Mouse (Mus musculus) heart, embryonic 13.5 days (tissue): ENCODE results near the gene Park7. TPM values are rescaled to one million over a fixed set of nuclear protein-coding genes. Genes with fewer than 3 reads are reported as not detected.

Source experiments
- ATAC-seq: fragments of 200-750 bp; cut with Nextera tagmentation; 2 replicates; pipeline ENCODE4 v1.8.0; 2017; ENCODE audit warnings: moderate TSS enrichment; ENCODE audit not compliant: insufficient number of reproducible peaks, low FRiP score, low TSS enrichment; ENCODE audit errors: extremely low read depth
- H3K27ac ChIP-seq: fragments of 300-500 bp; sonication (generic); replicated peaks from 2 replicates; pipeline ENCODE4 v1.5.1; 2015; ENCODE audit warnings: moderate library complexity, mild to moderate bottlenecking, inconsistent platforms
- H3K27me3 ChIP-seq: fragments of 300-500 bp; sonication (generic); replicated peaks from 2 replicates; pipeline ENCODE4 v1.6.1; 2015; ENCODE audit warnings: mild to moderate bottlenecking, inconsistent platforms
- H3K36me3 ChIP-seq: fragments of 300-500 bp; sonication (generic); 2 replicates; pipeline ENCODE4 v1.6.1; 2015; ENCODE audit warnings: mild to moderate bottlenecking, inconsistent platforms
- H3K4me1 ChIP-seq: fragments of 300-500 bp; sonication (generic); 2 replicates; pipeline ENCODE4 v1.6.1; 2015; ENCODE audit warnings: inconsistent platforms
- H3K4me2 ChIP-seq: fragments of 300-500 bp; sonication (generic); 2 replicates; pipeline ENCODE4 v1.6.1; 2015; ENCODE audit warnings: inconsistent platforms, mild to moderate bottlenecking, moderate library complexity
- H3K4me3 ChIP-seq: fragments of 300-500 bp; sonication (generic); 2 replicates; pipeline ENCODE4 v1.5.1; 2015; ENCODE audit warnings: moderate library complexity, mild to moderate bottlenecking, inconsistent platforms
- H3K9ac ChIP-seq: fragments of 300-500 bp; sonication (generic); 2 replicates; pipeline ENCODE4 v1.6.1; 2015; ENCODE audit warnings: inconsistent platforms, mild to moderate bottlenecking, moderate library complexity
- H3K9me3 ChIP-seq: fragments of 300-500 bp; sonication (generic); 2 replicates; pipeline ENCODE4 v1.6.1; 2016; ENCODE audit warnings: inconsistent platforms
- WGBS: fragments of 180-500 bp; shearing (Covaris S2); methylation state at CpG from one replicate; pipeline ENCODE4 v1.1.7; 2015; ENCODE audit warnings: mixed read lengths; 5-methylcytosine and 5-hydroxymethylcytosine counted together
- polyA plus RNA-seq: library from polyadenylated mRNA; unstranded; fragments of >200 nt; fragmentation: Nextera tagmentation; extraction: Ambion mirVana; gene quantifications from 2 replicates; pipeline ENCODE4 v1.2.1, GENCODE M21; 2015

Park7 gene
- polyA plus RNA-seq: 298 and 333 TPM in 2 replicates

DNA sequence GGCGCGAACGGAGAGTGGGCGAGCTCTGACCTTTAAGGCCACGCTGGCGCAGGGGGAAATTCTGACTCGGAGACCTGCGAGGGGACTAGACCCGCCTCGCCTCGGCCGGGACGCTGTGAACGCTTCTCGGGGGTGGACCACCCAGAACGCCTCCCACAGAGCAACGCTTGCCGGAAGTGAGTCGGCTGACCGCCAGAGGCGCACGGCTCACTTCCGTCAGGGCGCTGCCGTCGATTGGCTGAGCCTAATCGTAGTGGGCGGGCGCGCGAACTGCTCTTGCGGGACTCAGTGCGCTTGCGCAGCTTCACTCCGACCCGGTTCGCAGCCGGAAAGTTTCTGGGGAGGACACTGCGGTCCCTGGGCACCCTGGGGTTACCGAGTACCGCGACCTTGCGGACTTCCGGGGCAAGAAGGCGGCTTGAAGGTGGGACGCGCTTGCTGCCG lies at the start of gene Park7, which contains the start of gene Tnfrsf9:
Park7 (minus strand) TSS at position 148 of the 444 bp plus-strand sequence.
Tnfrsf9 (plus strand) TSS at position 273 of the 444 bp plus-strand sequence.
- Histone ChIP-seq H3K27ac (peak within 1 kb of the TSS; percentile 88), H3K9me3 (no peaks in the 10 kb centered on the region), H3K27me3 (no peaks in the 10 kb centered on the region), H3K4me1 (peaks cover 25% of the 10 kb centered on the region), H3K36me3 (no peaks in the 10 kb centered on the region), H3K4me2 (peak within 1 kb of the TSS; percentile 82), H3K4me3 (peak within 1 kb of the TSS; percentile 78), H3K9ac (peak within 1 kb of the TSS; percentile 89)
- under 1% methylated on average over 48 of the region's 48 CpGs for whole genome bisulfite sequencing
- peak; percentile 74 for ATAC-seq

DNA sequence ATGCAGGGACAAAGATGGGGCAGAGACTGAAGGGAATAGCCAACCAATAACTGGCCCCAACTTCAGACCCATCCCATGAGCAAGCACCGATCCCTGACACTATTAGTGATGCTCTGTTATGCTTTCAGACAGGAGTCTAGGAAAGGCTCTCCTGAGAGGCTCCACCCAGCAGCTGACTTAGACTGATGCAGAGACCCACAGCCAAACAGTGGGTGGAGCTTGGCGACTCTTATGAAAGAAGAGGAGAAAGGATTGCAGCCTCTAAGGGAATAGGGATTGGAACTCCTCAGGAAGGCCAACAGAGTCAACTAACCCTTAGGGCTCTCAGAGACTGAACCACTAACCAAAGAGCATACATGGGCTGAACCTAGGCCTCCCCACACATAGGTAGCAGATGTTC lies 49.5 kb upstream of the Park7 start:
- Histone ChIP-seq H3K27me3 (no peaks in the 10 kb centered on the region), H3K4me1 (peaks cover 11% of the 10 kb centered on the region), H3K27ac (no peak overlapping the region), H3K9me3 (no peaks in the 10 kb centered on the region), H3K9ac (no peak overlapping the region), H3K36me3 (no peaks in the 10 kb centered on the region), H3K4me3 (no peak overlapping the region), H3K4me2 (no peak overlapping the region)
- 59% methylated on average over 2 of the region's 2 CpGs for WGBS
- ATAC-seq: no peak

DNA sequence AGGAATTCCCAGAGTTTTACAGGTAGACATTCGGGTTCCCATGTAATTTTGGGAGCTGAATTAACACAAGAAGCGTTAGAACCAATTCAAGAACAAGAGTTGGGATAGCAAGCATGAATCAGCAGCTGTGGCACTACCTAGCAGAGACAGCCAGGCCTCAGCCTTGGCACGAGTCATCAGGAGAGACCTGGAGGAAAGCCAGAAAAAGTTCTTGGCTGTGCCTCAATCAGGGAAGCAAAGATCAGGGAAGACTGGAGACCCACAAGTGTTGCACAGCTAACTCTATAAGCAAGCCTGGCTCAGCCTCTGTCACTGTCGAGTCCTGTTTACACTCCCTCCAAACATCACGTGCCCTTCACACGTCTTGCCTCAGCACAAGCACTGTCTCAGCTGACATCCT lies 48.0 kb upstream of the Park7 start:
- Histone ChIP-seq H3K27ac (no peak overlapping the region), H3K4me1 (peaks cover 14% of the 10 kb centered on the region), H3K4me2 (no peak overlapping the region), H3K27me3 (no peaks in the 10 kb centered on the region), H3K9me3 (no peaks in the 10 kb centered on the region), H3K4me3 (no peak overlapping the region), H3K36me3 (no peaks in the 10 kb centered on the region), H3K9ac (no peak overlapping the region)
- 46% methylated on average over 6 of the region's 6 CpGs for WGBS
- no peak for ATAC-seq

DNA sequence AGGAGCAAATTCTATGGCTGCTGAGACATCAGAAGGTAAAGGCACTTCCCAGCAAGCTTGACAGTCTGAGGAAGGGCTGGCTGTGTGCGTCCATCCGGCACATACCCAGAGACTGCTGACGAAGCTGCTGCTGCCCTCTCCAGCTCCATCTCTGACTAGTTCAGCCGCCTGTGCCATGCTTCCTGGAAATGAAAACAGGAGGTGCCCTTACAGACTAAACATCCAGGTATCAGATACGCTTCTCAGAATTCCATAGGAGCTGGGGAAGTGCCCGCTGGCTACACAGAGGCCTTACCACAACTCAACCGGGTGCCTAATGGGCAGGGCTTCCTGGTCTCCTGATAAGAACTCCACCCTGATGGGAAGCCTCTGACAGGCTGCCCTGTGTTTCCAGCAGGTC lies 44.3 kb upstream of the Park7 start:
- no peak overlapping the region for H3K4me2 ChIP-seq
- WGBS: 58% methylated on average over 7 of the region's 7 CpGs
- no peak overlapping the region for H3K27ac ChIP-seq

DNA sequence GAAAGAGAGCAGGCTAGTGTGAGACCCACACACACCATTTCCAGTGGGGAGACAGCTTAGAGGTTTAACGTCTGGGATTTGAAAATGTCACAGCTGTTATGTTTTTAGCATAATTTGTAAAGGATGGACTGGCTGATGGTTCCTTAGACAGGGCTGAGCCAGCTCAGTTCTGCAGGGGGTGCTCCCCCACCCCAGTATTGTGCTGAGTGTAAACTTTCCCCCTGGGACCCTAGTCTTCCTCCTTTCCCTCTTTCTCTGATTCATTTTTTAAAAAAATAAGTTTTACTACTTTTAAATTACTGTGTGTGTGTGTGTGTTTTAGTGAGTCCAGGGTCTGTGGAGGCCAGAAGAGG lies 42.8 kb upstream of the Park7 start:
- no peaks in the 10 kb centered on the region; the same call in 1 of the 2 replicates for H3K27me3 ChIP-seq
- no peaks in the 10 kb centered on the region for H3K36me3 ChIP-seq
- 52% methylated on average over 1 of the region's 1 CpGs for WGBS
- H3K27ac ChIP-seq: no peak overlapping the region
- H3K9ac ChIP-seq: no peak overlapping the region
- H3K9me3 ChIP-seq: no peaks in the 10 kb centered on the region
- no peak for ATAC-seq
- no peak overlapping the region for H3K4me3 ChIP-seq
- H3K4me1 ChIP-seq: peaks cover 8% of the 10 kb centered on the region; the same call in 1 of the 2 replicates
- H3K4me2 ChIP-seq: no peak overlapping the region

More for the DNA sequence above, 44.3 kb upstream of the Park7 start:
- ATAC-seq: no peak
- Histone ChIP-seq H3K4me3 (no peak overlapping the region), H3K27me3 (no peaks in the 10 kb centered on the region), H3K36me3 (no peaks in the 10 kb centered on the region), H3K9me3 (no peaks in the 10 kb centered on the region), H3K9ac (no peak overlapping the region), H3K4me1 (peaks cover 8% of the 10 kb centered on the region; the same call in 1 of the 2 replicates)

DNA sequence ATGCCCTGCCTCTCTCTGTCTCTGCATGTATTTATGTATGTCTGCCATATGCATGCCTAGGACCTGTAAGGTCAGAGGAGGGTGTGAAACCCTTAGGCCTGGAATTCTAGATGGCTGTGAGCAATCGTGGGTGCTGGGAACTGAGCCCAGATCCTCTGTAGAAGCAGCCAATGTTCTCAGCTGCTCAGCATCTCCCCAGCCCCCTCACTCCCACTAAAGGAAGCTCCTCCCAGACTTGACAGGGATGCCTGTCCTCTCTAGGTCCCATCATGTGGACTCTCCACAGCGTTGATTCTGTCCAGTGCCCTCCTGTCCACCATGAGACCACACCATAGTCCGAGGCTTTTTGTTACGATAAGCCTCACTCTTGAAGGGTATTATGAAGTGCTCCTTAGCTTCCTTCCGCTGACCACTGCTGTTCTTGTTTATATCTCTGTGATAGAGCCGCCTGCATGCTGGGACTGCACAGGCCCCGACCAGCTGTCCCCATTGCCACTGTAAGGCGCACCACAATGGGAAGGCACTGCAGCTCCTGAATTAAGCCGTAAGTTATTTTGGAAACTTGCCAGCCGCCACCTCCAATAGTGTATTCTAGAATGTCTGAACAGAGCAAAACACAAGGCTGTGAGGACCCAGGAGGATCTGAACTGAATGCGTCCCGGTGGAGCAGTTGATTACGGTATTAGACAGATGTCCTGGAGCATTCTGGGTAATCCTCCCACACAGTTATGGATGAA lies 42.3 kb upstream of the Park7 start:
- peaks cover 8% of the 10 kb centered on the region; the same call in 1 of the 2 replicates for H3K4me1 ChIP-seq
- no peaks in the 10 kb centered on the region for H3K36me3 ChIP-seq
- no peaks in the 10 kb centered on the region for H3K9me3 ChIP-seq
- no peak for ATAC-seq
- no peak overlapping the region for H3K9ac ChIP-seq
- WGBS: 59% methylated on average over 13 of the region's 13 CpGs
- H3K4me2 ChIP-seq: no peak overlapping the region
- H3K27me3 ChIP-seq: no peaks in the 10 kb centered on the region; the same call in 1 of the 2 replicates
- H3K4me3 ChIP-seq: no peak overlapping the region
- H3K27ac ChIP-seq: no peak overlapping the region

DNA sequence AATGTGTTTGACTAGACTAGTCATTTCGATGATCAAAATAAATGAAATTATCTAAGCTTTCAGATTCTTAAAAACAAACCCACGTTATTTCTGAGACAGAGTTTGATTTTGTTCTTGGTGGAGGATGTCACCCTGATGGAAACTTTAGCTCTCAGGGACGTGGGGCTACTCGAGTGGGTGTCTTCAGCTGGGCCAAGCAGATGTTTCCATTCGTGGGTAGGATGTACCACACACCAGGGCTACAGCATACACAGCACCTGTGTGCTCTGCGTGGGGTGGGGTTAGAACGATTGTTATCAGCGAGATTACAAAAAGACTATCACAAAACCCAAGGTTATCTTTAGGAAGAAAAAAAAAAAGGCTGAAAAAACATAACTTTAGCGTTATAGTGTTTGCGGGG lies 36.7 kb upstream of the Park7 start:
- no peak overlapping the region for H3K4me3 ChIP-seq
- H3K27ac ChIP-seq: no peak overlapping the region
- no peaks in the 10 kb centered on the region for H3K36me3 ChIP-seq
- no peaks in the 10 kb centered on the region for H3K9me3 ChIP-seq
- H3K4me1 ChIP-seq: no peaks in the 10 kb centered on the region
- no peaks in the 10 kb centered on the region; the same call in 1 of the 2 replicates for H3K27me3 ChIP-seq
- no peak for ATAC-seq
- WGBS: 67% methylated on average over 10 of the region's 10 CpGs
- H3K9ac ChIP-seq: no peak overlapping the region
- H3K4me2 ChIP-seq: no peak overlapping the region

DNA sequence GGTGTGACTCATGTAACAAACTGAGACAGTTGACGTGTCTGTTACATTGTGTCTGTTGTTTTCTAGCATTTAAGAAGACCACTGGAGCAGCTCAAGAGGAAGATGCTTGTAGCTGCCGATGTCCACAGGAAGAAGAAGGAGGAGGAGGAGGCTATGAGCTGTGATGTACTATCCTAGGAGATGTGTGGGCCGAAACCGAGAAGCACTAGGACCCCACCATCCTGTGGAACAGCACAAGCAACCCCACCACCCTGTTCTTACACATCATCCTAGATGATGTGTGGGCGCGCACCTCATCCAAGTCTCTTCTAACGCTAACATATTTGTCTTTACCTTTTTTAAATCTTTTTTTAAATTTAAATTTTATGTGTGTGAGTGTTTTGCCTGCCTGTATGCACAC lies 30.5 kb upstream of the Park7 start:
- Histone ChIP-seq H3K9ac (no peak overlapping the region), H3K9me3 (no peaks in the 10 kb centered on the region), H3K4me2 (no peak overlapping the region), H3K4me3 (no peak overlapping the region), H3K36me3 (no peaks in the 10 kb centered on the region), H3K4me1 (no peaks in the 10 kb centered on the region), H3K27ac (no peak overlapping the region), H3K27me3 (no peaks in the 10 kb centered on the region; the same call in 1 of the 2 replicates)
- WGBS: 80% methylated on average over 7 of the region's 7 CpGs
- ATAC-seq: no peak

DNA sequence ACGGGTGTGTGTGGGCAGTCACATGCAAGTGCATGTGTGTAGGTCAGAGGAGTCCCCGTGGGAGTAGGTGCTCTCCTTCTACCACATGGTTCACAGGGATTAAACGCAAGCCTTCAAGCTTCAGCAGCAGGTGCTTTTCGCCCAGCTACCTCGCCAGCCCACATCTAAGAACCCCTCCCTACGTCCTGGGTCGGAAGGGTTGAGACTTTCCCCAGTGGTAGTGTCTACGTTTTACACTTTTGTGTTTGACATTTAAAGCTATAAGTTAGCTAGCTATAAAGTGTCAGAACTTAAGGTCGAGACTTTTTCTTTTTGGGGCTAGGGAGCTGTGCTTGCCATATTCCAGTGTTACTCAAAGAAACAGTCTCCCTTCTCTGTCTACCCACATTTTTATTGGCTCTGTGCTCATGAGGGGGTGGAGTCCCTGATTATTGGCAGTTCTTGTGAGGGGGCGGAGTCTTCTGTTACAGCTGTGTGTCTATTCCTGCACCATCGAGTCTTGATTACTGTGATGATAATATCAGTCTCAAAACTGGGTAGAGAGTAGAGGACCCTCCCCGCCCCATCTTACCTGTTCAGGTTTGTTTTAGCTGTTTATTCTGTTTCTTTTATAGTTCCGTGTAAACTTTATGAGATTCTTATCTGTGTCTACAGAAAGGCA lies 25.9 kb upstream of the Park7 start:
- H3K4me3 ChIP-seq: no peak overlapping the region
- no peaks in the 10 kb centered on the region for H3K27me3 ChIP-seq
- H3K9me3 ChIP-seq: no peaks in the 10 kb centered on the region
- no peak overlapping the region for H3K4me2 ChIP-seq
- H3K36me3 ChIP-seq: no peaks in the 10 kb centered on the region
- WGBS: 63% methylated on average over 13 of the region's 13 CpGs
- H3K27ac ChIP-seq: no peak overlapping the region
- no peak for ATAC-seq
- peaks cover 9% of the 10 kb centered on the region for H3K4me1 ChIP-seq
- no peak overlapping the region for H3K9ac ChIP-seq

DNA sequence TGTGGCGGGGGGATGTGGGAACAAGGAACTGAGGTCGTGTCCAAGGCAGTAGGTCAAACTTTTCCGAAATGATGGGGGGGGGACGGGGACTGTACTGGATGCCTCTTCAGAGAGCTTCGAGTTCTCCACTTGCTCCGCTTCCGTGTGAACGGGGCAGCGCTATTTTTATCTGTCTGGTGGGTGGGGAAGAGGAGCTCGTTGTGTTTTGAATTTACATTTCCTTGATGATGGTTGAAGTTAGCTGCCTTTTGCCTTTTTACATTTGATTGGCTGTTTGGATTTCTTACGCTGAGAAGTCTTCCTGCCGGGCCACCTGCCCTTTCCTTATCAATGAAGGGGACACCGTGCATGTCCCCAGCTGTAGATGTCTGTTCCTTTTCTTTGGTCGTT lies 23.8 kb upstream of the Park7 start:
- 18% methylated on average over 14 of the region's 14 CpGs for WGBS
- peak overlapping the region; percentile 60 for H3K4me2 ChIP-seq
- H3K27me3 ChIP-seq: peaks cover 15% of the 10 kb centered on the region; the same call in 1 of the 2 replicates
- H3K9me3 ChIP-seq: no peaks in the 10 kb centered on the region
- ATAC-seq: no peak
- no peak overlapping the region for H3K27ac ChIP-seq
- peaks cover 9% of the 10 kb centered on the region for H3K4me1 ChIP-seq
- peak overlapping the region; percentile 12; the same call in 1 of the 2 replicates for H3K9ac ChIP-seq
- no peaks in the 10 kb centered on the region for H3K36me3 ChIP-seq
- H3K4me3 ChIP-seq: peak overlapping the region; percentile 26

DNA sequence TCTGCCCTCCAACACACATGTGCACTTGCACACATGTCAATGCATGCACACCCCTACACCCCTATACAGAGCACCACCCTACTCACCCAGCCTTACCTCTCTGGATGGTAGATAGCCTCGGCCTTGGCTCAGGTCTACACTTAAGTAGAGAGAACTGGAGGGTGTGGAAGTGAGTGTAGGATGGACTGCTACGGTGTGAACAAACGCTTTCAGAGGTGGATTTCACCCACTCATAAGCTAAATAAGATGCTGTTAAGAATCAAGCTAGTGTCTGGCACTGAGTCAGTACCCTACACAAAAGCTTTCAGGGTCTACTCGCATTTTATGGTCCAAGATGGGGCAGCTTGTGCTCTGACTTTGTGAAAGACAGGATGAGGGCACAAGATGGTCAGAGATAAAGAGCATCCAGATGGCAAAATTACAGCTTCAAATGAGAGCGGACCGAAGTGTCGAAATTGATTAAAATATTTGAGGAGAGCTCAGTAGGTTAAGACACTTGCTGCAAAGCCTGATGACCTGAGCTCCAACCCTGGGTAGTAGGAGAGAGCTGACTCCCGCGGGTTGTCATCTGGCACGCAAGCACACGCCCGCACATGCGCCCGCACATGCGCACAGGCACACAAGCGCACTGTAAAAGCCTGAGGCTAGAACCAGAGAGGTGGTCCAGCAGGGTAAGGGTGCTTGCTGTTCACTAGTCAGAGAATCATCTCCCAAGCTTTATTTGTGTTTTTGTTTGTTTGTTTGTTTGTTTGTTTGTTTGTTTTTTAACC lies 23.2 kb upstream of the Park7 start:
- Histone ChIP-seq H3K4me3 (peak overlapping the region; percentile 26), H3K27me3 (peaks cover 16% of the 10 kb centered on the region; the same call in 1 of the 2 replicates), H3K36me3 (no peaks in the 10 kb centered on the region), H3K4me1 (peaks cover 9% of the 10 kb centered on the region), H3K9me3 (no peaks in the 10 kb centered on the region), H3K27ac (no peak overlapping the region), H3K9ac (peak overlapping the region; percentile 12; the same call in 1 of the 2 replicates), H3K4me2 (peak overlapping the region; percentile 60)
- WGBS: 70% methylated on average over 16 of the region's 16 CpGs
- no peak for ATAC-seq
